Mouse (Mus musculus) midbrain, postnatal 0 days (tissue): ENCODE measurements around the gene Plekhh1. TPM values are rescaled to one million over a fixed set of nuclear protein-coding genes. Genes with fewer than 3 reads are reported as not detected.

Experiments
- ATAC-seq: fragments of 200-750 bp; cut with Nextera tagmentation; 2 replicates; pipeline ENCODE4 v1.8.0; 2017; ENCODE audit warnings: moderate number of reproducible peaks, mild to moderate bottlenecking, moderate TSS enrichment, moderate library complexity; ENCODE audit not compliant: low FRiP score
- DNase-seq: peaks from one replicate; pipeline ENCODE4 v3.0.0-alpha.2; 2015; ENCODE audit warnings: low spot score
- H3K27ac ChIP-seq: fragments of 300-500 bp; sonication (generic); 2 replicates; pipeline ENCODE4 v1.5.1; 2014; ENCODE audit warnings: low read depth, mild to moderate bottlenecking, low read length, mixed read lengths
- H3K27me3 ChIP-seq: fragments of 300-500 bp; sonication (generic); 2 replicates; pipeline ENCODE4 v1.6.1; 2014; ENCODE audit warnings: low read length, control low read depth, mixed read lengths; ENCODE audit not compliant: insufficient read depth
- H3K36me3 ChIP-seq: fragments of 300-500 bp; sonication (generic); 2 replicates; pipeline ENCODE4 v1.6.1; 2014; ENCODE audit warnings: low read length, control low read depth, mixed read lengths; ENCODE audit not compliant: insufficient read depth
- H3K4me1 ChIP-seq: fragments of 300-500 bp; sonication (generic); 2 replicates; pipeline ENCODE4 v1.6.1; 2014; ENCODE audit warnings: mild to moderate bottlenecking, control low read depth, antibody characterized with exemption, low read length, mixed read lengths; ENCODE audit not compliant: insufficient read depth
- H3K4me2 ChIP-seq: fragments of 300-500 bp; sonication (generic); 2 replicates; pipeline ENCODE4 v1.6.1; 2014; ENCODE audit warnings: low read depth, mild to moderate bottlenecking, low read length, mixed read lengths; ENCODE audit not compliant: poor library complexity, severe bottlenecking
- H3K4me3 ChIP-seq: fragments of 300-500 bp; sonication (generic); 2 replicates; pipeline ENCODE4 v1.5.1; 2014; ENCODE audit warnings: low read depth, mild to moderate bottlenecking, low read length, moderate library complexity
- H3K9ac ChIP-seq: fragments of 300-500 bp; sonication (generic); replicated peaks from 2 replicates; pipeline ENCODE4 v1.6.1; 2014; ENCODE audit warnings: mild to moderate bottlenecking, low read length, moderate library complexity, mixed read lengths; ENCODE audit not compliant: poor library complexity, severe bottlenecking
- H3K9me3 ChIP-seq: fragments of 300-500 bp; sonication (generic); 2 replicates; pipeline ENCODE4 v1.6.1; 2016; ENCODE audit warnings: low read length, control low read depth
- CTCF ChIP-seq: IDR thresholded peaks from 2 replicates; pipeline ENCODE4 v1.5.1; 2016; ENCODE audit warnings: antibody characterized with exemption, mild to moderate bottlenecking
- WGBS: fragments of 180-500 bp; shearing (Covaris S2); extraction: QIAGEN DNeasy Blood & Tissue Kit; methylation state at CpG from one replicate; pipeline ENCODE4 v1.1.7; 2014; 5-methylcytosine and 5-hydroxymethylcytosine counted together
- polyA plus RNA-seq: library from polyadenylated mRNA; unstranded; fragments of >200 nt; fragmentation: Nextera tagmentation; extraction: Ambion mirVana; gene quantifications from 2 replicates; pipeline ENCODE4 v1.2.1, GENCODE M21; 2015
- total RNA-seq: library from RNA; depleted of rRNA; stranded (reverse); fragments of >200 nt; gene quantifications from 2 replicates; pipeline ENCODE4 v1.2.3, GENCODE M21; 2014

Plekhh1 gene
- total and polyA plus RNA-seq, 2 experiments from 2014 or later = 1.00 to 5.4 TPM

GRCm38 (mm10) chr12:79069916-79070315, 41.0 kb downstream of the Plekhh1 start:
- no peaks in the 10 kb centered on the region for H3K27me3 ChIP-seq
- H3K4me2 ChIP-seq = no peak overlapping the region
- no peak for TF ChIP-seq CTCF
- DNase-seq = no peak
- no peak overlapping the region for H3K4me3 ChIP-seq
- ATAC-seq = no peak
- H3K9ac ChIP-seq = no peak overlapping the region
- peaks cover 55% of the 10 kb centered on the region for H3K36me3 ChIP-seq
- no peak overlapping the region for H3K27ac ChIP-seq
- 88% methylated on average over 6 of the region's 6 CpGs for WGBS
- no peaks in the 10 kb centered on the region for H3K4me1 ChIP-seq
- no peaks in the 10 kb centered on the region for H3K9me3 ChIP-seq

- H3K36me3 ChIP-seq = peaks cover 62% of the 10 kb centered on the region
- no peaks in the 10 kb centered on the region for H3K27me3 ChIP-seq
- H3K9me3 ChIP-seq = no peaks in the 10 kb centered on the region
- H3K4me3 ChIP-seq = no peak overlapping the region
- no peak for TF ChIP-seq CTCF
- ATAC-seq (no peak), DNase-seq (no peak)
- H3K4me2 ChIP-seq = no peak overlapping the region
- WGBS = 91% methylated on average over 9 of the region's 9 CpGs
- no peak overlapping the region for H3K9ac ChIP-seq
- H3K4me1 ChIP-seq = no peaks in the 10 kb centered on the region
- no peak overlapping the region for H3K27ac ChIP-seq
These were observed 41.9 kb downstream of the Plekhh1 start for GRCm38 (mm10) chr12:79070736-79071333.

GRCm38 (mm10) chr12:79072576-79072975, 43.6 kb downstream of the Plekhh1 start:
- no peaks in the 10 kb centered on the region for H3K9me3 ChIP-seq
- DNase-seq (no peak), ATAC-seq (no peak)
- peaks cover 72% of the 10 kb centered on the region for H3K36me3 ChIP-seq
- TF ChIP-seq CTCF = no peak
- H3K4me2 ChIP-seq = no peak overlapping the region
- no peak overlapping the region for H3K9ac ChIP-seq
- 92% methylated on average over 6 of the region's 6 CpGs for WGBS
- H3K27me3 ChIP-seq = no peaks in the 10 kb centered on the region
- no peak overlapping the region for H3K4me3 ChIP-seq
- no peaks in the 10 kb centered on the region for H3K4me1 ChIP-seq
- no peak overlapping the region for H3K27ac ChIP-seq

GRCm38 (mm10) chr12:79073362-79073761, 44.4 kb downstream of the Plekhh1 start:
- DNase-seq (no peak), ATAC-seq (no peak)
- H3K27me3 ChIP-seq = no peaks in the 10 kb centered on the region
- no peak overlapping the region for H3K4me3 ChIP-seq
- H3K4me1 ChIP-seq = no peaks in the 10 kb centered on the region
- H3K9ac ChIP-seq = no peak overlapping the region
- WGBS = 95% methylated on average over 6 of the region's 6 CpGs
- H3K4me2 ChIP-seq = no peak overlapping the region
- TF ChIP-seq CTCF = no peak
- H3K27ac ChIP-seq = no peak overlapping the region
- H3K36me3 ChIP-seq = peaks cover 72% of the 10 kb centered on the region
- H3K9me3 ChIP-seq = no peaks in the 10 kb centered on the region

GRCm38 (mm10) chr12:79089182-79089812, 60.3 kb downstream of the Plekhh1 start, which contains the start of gene Pigh:
Gene Pigh (minus strand): TSS chr12:79089651.
- H3K4me3 ChIP-seq = peak within 1 kb of the TSS; percentile 90
- peak; percentile 93 for DNase-seq
- H3K9me3 ChIP-seq = no peaks in the 10 kb centered on the region
- ATAC-seq = peak; percentile 97
- under 1% methylated on average over 49 of the region's 53 CpGs for WGBS
- peak within 1 kb of the TSS; percentile 67 for H3K4me2 ChIP-seq
- peak; percentile 10; the same call in 1 of the 2 replicates for TF ChIP-seq CTCF
- peak within 1 kb of the TSS; percentile 70 for H3K27ac ChIP-seq
- H3K27me3 ChIP-seq = no peaks in the 10 kb centered on the region
- peak within 1 kb of the TSS; percentile 92 for H3K9ac ChIP-seq
- no peaks in the 10 kb centered on the region for H3K4me1 ChIP-seq
- H3K36me3 ChIP-seq = no peaks in the 10 kb centered on the region

GRCm38 (mm10) chr12:79092569-79092968, 63.6 kb downstream of the Plekhh1 start:
- no peak overlapping the region for H3K9ac ChIP-seq
- no peak for ATAC-seq
- no peak overlapping the region for H3K4me2 ChIP-seq
- H3K9me3 ChIP-seq = no peaks in the 10 kb centered on the region
- no peak overlapping the region for H3K27ac ChIP-seq
- WGBS = 58% methylated on average over 4 of the region's 4 CpGs
- H3K4me3 ChIP-seq = no peak overlapping the region
- no peaks in the 10 kb centered on the region for H3K4me1 ChIP-seq
- H3K36me3 ChIP-seq = no peaks in the 10 kb centered on the region
- TF ChIP-seq CTCF = peak; percentile 52
- DNase-seq = no peak
- H3K27me3 ChIP-seq = no peaks in the 10 kb centered on the region
